Mouse (Mus musculus): ENCODE measurements around the gene Platr17.

- TF ChIP-seq CTCF (IDR thresholded peaks at IDR 0.05; ENCODE audit: low read depth, low read length) (no peak), POLR2A (IDR thresholded peaks at IDR 0.05; ENCODE audit: extremely low read depth, insufficient read depth, low read length) (no peak)
Measured at GRCm38 (mm10) chr17:33953961-33954565, 49.1 kb downstream of the Platr17 start.
